Mouse (Mus musculus) left cerebral cortex, postnatal 25 days (tissue): ENCODE data around the gene Selenom. TPM values are rescaled to one million over a fixed set of nuclear protein-coding genes. Genes with fewer than 3 reads are reported as not detected.

ENCODE experiments used
- DNase-seq, 2 experiments: peaks; one replicate each; pipeline ENCODE4 v3.0.0; 2022; ENCODE audit warnings: low spot score in 2 of 2, mixed read lengths in 1 of 2
- intact Hi-C: fragments of 180-260 bp; cut with DNase I; formaldehyde crosslinking; loops from one replicate; pipeline ENCODE4 v1.15.1; 2025
- total RNA-seq, 2 experiments: library from RNA; stranded (reverse); gene quantifications; 2 replicates each; pipeline ENCODE4 v1.2.3; 2021

Gene Selenom
- total RNA-seq, 2 experiments from 2014 or later = 142 to 145 TPM

DNA sequence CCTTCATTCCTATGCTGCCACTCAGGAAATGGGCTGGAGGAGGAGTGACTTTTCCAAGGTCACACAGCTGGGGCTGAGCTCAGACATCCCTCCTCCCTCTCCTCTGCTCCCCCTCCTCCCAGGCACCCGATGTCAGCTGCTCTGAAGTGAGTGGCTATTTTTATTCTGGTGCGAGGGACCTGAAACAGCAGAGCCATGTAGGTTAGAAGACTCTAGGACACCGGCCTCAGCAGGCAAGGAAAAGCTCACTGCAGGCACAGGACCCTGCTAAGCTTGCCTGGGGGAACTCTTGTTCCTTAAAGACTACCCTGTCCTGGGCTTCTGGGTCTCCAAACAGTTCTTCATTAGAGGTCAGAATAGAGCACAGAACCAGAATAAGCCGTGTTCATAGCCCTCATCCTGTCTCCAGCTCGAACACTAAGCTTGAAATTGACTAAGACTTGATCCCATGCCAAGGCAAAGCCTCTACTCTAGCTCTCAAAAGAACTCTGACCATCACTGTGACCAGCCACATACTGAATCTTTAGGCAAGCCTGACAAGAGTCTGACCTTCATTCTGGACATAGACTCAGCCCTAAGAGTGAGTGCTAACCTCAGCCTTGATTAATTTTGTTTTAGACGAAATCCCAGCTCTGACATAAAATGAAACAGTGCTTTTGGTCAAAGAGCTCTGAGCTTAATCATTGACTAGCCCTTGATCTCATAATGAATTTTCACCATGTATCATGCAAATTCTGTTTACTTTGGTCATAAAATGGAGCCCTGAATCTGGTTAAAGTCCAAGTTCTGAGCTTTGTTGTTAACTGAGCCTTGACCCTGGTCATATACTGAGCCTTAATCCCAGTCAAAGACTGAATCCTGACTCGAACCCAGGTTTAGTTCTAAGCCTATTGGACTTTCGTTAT, 5.1 kb upstream of the Selenom start:
- intact Hi-C loops = no loop called here
- no peak for DNase-seq

DNA sequence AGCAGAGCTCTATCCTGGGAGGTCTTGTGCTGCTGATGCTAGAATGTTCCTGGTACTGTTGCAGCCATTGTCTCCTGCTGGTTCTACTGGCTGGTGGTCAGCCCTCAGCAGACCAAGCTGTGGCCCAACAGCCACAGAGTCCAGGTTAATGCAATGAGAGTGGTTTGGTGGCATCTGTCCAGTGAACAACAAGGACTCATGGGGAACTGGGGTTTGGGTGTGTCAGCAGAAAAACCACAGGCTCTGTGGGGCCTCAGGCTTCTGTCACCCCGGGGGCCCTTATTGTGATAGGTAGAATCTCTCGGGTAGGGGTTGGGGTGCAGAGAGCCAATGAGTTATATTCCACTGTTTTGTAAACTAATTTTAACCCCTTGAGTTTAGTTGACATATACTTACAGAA, 4.2 kb upstream of the Selenom start:
- intact Hi-C loops = no loop called here
- DNase-seq = no peak

DNA sequence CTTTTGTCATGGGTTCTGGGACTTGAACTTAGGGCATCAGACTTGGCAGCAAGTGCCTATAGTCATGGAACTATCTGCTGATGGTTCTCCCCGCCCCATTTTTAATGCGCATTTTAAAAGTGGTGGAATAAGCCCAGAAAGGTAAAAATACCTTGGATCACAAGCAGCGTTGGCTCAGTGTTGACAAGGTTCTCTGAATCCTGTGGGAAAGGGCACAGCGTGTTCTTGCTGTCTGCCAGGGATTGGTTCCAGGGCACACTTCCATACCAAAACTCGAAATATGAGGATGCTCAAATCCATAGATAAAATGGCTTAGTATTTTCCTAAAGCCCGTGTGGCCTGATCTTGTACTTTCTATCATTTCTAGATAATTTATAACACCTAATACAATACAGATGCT, 1.2 kb upstream of the Selenom start:
- intact Hi-C loops = no loop called here
- DNase-seq = no peak

DNA sequence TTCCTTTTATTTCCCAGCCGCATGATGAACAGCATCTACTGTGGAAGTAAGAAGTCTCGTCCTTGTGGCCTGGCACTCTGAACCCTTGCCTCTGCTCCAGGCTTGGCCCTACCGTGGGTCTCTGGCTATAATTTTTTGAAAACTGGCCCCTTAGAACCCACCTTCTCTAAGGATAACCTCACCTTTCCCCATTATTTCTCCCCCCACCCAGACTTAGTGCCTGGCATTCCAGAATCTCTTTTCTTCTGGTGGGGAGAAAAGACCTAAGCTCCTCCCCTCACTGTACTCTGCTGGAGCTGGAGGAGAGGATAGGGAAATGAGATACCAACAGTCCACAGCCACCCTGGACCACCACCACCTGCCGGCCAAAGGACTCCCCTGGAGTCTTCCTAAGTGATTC, 732 bp downstream of the Selenom start:
- intact Hi-C loops = loop anchor here (2.0 kb wide), 1 partner anchor 128 kb away; no protein-coding TSS in a partner anchor
- no peak for DNase-seq

DNA sequence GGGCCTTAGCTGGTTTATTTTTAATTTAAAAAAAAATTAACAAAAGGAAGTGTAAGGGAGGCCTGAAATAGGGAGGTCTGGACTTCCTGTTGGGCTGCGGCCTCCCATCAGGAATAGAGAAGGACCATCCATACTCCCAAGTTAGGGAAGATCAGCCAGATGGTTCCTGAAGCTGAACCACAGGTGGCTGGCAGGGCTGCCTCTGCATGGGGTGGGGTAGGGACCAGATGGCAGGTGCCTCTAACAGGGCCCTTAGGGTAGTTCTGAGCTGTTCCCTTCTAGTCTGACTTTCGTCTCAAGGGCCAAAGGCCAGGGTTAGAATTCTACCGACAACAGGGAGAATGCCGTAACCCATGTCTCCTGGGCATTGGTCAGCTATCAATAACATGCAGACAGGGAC, 1.2 kb downstream of the Selenom start:
- intact Hi-C loops = loop anchor here (2.0 kb wide), 1 partner anchor 129 kb away; no protein-coding TSS in a partner anchor
- DNase-seq = no peak

DNA sequence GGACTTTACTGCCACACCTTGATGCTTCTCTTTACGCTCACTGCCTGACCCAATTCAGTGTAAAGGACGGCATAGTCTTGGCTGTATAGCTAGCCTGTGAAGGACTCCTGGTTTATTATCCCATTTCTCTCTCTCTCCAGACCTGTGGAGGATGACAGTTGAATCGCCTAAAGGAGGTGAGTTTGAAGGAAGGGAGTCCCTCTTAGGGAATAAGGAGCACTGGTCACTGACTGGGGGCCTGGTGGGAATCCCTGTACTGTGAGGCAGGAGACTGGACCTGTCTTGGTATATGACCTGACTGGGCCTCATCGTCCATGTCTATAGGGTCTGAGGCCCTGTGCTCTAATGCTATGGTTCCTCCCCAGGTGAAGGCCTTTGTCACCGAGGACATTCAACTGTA, 1.6 kb downstream of the Selenom start:
- DNase-seq = no peak
- intact Hi-C loops = no loop called here

DNA sequence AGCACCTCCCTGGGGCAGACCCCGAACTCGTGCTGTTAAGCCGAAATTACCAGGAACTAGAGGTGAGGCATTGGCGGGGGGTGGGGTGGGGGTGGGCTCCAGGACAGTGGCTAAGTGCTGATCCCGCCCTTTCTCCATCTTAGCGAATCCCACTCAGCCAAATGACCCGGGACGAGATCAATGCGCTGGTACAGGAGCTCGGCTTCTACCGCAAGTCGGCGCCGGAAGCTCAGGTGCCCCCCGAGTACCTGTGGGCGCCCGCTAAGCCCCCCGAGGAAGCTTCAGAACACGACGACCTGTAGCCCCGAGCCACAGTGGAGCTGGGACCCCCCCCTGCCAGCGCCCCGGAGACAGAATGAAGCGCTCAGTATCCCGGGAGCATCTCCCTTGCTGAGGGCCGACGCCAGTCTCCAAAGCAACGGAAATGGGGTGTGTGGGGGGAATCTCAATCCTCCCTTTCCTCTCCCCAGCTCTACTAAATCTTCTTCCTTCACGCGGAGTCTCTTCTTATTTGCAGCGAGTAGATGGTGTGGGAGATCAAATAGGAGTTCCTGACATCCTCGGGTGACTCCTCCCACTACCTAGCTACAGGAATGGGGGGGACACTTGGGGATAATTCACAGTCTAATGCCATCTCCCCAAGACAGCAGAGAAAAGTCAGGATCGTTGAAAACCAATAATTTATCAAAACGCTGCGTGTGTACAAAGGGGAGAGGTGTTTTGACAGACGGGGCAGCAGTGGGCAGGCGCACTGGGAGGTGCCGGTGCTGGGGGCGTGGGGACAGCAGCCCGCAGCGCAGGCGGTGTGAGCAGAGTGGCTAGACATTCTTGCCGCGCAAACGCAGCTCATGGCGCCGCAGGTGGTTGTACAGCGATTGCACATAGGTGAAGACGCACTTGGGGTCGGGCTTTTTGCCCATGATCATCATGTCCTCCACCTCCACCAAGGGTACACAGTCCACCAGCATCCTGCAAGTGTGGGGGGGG, 2.7 kb downstream of the Selenom start:
- no peak for DNase-seq
- intact Hi-C loops = no loop called here

DNA sequence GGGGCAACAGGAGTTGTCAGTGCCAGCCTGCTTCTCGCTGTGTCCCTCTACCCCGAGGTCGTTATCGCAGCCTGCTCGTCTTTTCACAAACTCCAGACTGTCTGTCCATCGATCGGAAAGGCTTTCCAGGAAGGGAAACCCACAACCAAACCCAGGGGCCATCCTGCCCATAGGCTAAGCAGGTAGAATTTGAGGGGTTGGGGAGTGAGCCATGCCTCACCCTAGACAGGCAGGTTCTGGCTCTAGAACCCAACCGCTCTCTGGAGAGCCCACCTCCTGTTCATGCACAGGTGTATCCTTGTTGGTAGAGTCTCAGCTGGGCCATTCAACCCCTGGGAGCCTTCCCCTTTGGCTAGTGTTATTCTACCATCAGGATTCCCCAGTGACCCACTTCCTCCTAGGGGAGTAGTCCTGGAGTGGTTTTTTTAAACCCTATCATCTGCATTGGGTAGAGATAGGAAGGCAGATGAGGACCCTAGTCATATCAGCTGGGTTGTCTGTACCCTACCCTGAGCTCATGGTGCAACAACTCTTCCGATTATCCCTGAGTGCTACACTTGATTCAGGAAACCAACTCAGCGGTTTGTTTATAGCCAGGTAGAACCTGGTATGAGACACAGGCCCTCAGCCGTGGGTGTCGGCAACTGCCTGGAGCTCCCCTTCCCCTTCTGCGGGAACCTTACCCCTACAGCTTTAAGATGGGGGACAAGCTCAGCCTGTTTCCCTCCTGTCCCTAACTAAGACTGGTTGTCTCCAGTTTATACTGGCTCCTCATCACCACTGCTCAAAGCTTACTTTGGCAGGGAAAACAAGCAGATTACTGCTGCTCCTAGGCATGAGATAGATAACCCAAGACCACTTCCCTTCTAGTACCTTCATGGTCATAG, 3.6 kb downstream of the Selenom start:
- intact Hi-C loops = no loop called here
- no peak for DNase-seq

DNA sequence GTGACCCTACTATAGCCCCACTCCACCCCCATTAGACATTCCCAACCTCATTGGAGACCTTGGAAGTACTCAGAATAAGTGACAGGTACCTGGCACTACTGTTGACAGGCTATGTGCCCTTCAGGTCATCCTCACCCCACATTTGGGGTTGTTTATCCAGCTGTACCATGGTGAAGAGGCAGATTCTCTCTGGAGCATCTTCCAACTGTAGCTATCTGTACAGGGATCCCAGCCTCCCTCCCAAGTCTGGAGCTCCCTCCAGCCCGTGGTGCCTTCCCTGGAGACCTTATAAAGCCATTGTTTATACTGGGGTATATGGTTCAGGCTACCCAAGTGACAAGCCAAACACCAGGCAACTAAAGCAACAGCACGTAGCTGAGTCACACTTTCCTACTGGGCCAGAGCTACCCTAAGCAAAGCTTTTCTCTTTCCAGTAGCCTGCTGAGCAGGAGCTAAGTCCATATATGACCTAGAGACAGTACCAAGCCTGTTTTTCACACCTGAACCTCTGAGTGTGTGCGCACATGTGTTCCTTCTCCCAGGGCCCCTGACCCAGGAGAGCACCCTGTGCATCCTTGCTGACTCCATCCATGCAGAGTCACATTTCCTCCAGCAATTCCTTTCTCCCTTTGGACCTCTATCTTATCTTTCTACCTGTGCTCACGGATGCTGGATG, 4.7 kb downstream of the Selenom start:
- DNase-seq = no peak
- intact Hi-C loops = no loop called here

DNA sequence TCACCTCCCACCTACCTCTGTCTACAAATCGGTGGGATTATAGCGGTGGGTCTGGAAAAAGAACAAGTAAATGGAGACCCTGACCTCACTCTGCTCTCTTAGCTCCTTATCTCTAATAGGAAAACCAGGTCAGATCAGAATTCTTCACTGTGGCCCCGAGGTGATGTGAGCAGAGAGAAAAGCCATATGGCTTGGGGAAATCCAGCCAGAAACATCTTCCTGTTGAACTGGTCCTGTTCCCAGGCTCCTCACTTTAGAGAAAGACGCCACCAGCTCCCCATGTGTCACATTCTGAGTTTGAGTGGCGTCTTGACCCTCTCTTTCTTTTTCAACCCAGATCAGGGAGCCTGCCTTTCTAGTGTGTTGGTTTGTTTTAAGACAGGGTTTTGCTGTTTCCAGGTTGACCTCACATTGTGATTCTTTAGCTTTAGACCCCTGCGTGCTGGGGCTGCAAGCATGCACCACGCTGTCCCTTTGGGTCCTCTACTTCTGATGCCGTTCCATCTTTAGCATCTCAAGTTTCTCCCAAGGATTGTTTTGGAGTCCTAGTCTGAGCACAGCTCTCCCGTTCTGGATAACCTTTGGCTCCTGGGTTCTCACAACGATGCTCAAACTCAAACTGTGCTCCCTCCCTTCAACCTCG, 5.4 kb downstream of the Selenom start:
- no peak for DNase-seq
- intact Hi-C loops = no loop called here

DNA sequence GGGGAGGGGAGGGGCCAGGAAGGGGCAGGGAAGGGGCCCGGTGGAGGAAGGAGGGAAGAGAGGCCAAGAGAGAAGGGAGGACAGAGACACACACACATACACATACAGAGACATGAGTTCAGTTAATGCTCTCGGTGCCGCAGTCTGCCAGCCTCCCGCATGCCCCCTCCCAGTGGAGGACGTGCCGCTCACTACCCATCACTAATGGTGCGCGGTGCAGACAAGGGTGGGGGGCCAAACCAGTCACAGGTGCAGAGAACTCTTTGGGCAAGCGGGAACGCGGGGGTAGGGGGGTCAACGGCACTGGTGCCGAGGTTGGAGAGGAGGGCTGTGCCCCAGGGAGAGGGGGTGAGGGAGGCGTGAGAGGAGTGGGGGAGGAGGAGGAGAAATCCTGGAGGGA, 6.4 kb downstream of the Selenom start:
- intact Hi-C loops = no loop called here

DNA sequence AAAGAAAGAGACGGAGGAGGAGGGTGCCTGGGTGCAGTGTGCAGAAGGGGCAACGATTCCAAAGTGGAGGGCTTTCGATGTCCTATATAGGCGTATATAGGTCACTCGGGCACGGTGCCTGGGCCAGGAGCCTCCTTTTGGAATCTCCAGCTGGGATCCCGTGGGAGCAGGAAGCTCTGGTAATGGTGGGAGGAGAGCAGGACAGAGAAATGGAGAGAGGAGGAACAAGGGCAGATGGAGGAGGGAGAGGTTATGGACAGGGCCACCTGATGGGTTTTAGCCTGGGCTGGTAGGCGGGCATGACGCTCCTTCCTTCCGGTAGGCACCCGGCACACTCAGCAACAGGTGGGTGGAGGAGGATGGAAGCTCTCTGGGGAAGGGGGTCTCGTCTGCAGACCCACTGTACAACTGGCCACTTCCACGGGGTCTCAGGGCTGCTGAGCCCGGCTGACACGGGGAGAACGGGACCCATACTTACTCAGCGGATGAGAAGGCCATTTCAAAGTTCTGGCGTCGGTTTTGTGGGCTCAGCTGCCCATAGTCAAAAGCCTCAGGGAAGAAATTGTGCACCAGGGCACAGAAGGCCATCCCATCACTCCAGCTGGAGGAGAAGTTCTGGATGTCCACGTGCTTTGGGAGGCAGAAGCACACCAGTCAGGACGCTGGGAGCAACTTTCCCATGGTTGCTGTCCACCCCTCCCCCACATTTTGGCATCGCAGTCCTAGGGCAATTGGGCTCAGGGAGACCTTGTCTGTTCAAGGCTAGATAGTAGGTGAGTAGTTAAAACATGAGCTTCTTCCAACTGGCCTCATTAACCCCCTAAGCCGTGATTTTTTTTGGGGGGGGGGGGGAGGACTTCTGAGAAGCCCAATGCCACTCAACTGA, 7.1 kb downstream of the Selenom start:
- intact Hi-C loops = no loop called here
- DNase-seq = no peak

More for the DNA sequence above, 6.4 kb downstream of the Selenom start:
- no peak for DNase-seq

DNA sequence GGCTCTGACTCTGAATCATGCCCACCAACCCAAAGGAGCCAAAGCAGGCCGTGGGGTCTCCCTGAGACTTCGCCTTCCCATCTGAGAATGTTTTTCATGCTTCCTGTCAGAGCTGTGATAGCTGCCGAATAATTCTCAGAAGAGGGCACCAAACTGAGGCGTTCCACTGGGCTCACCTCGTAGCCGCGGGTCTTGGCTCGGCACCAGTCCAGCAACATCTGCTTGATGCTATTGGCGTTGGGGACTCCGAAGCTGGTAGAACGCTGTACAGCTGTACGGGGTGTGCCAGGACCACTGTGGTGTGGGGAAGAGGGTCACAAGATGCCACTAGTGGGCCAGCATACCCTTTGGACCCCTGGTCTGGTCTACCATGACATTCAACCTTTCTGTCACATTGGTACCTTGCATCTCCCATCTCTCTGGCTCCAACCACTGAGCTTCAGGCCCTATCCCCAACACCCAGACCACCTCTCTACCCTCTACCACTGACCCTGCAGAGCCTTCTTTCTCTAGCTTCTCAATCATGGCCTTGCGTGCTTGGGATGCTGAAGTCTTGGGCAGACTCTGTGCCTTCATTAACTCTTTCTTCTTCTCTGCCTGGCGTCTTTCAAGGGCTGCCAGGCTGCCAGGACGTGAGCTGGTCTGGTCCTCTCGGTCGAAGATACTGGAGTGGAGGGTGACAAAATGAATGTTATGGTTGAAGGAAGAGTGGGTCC, 8.0 kb downstream of the Selenom start:
- intact Hi-C loops = no loop called here
- DNase-seq = no peak

DNA sequence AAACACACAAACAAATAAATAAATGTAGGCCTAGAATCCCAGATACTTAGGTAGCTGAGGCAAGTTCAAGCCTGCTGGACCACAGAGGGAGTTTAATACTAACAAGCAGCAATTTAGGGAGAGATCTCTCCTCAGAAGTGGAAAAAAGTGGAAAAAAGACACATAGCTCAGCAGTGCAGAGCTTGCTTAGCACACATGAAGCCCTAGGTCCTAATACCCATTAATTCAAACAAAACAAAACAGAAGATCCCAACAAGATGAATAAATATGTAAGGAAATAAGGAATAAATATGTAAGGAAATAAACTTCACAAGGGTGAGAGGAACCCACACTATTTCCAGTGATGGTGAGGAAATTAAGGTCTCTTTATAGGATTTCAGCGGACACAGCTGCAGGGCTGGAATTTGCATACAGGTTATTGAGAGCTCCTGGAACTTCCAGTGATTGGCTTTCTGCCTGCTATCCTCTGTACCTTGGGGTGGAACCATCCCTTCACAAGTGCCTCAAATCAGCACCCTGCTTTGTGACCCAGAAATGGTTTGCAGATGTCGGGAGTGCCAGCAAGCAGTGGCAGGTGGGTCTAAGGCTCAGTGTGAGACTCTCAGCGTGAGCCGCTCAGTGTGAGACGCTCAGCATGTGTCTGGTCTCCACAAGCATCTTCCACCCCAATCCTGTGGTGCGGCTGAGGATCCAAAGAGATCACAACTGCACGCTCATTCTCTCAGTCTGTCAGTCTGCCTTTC, 9.5 kb downstream of the Selenom start:
- intact Hi-C loops = no loop called here
- no peak for DNase-seq

DNA sequence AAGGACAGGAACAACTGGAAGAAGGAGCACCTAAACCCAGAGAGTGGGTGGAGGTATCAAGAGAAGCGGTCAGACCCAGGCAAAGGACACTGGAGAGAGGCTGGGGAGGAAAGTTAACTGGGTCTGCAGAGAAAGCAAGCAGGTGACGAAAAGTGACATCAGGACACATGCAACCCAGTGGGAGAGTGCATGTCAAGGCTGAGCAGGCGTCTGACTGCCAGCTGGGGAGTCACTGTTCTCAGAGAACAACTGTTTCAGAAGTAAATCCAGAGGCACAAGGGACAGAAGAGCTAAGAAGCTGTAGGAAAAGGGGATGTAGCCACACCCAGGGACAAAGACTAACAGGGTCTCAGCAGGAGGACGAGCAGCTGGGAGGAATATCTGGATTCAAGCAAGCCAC, 11.1 kb downstream of the Selenom start:
- DNase-seq = no peak
- intact Hi-C loops = no loop called here

DNA sequence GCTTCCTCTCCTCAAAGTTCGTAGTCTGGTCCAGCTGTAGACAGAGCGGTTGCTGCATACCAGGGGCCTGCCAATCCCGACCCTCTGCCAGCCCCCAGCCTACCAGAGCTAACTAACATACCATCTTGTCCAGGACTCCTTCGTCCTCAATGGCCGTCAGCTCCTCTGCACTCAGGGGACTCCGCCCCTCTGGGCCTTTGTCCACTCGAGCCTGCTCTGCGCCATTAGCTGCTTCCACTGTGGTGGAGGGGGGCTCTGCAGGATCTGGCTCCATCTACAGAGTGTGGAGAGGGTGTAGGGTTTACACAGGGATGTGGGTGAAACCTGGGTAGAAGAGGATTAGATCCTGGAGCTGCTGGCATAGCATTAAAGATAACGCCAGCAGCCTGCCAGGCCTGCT, 11.7 kb downstream of the Selenom start:
- DNase-seq = no peak
- intact Hi-C loops = no loop called here
